Mouse (Mus musculus) urinary bladder, postnatal 0 days (tissue): ENCODE measurements around the gene Cdh5. TPM values are rescaled to one million over a fixed set of nuclear protein-coding genes. Genes with fewer than 3 reads are reported as not detected.

ENCODE experiments used
- polyA plus RNA-seq: library from polyadenylated mRNA; unstranded; fragments of >200 nt; fragmentation: Nextera tagmentation; extraction: Ambion mirVana; gene quantifications from 2 replicates; pipeline ENCODE4 v1.2.1, GENCODE M21; 2015

The Cdh5 gene
- 13.7 and 14.1 TPM in 2 replicates for polyA plus RNA-seq

GRCm38 (mm10) chr8:104101415-104101814, at the start of gene Cdh5:
Gene Cdh5 (plus strand): TSS chr8:104101625.

DNA sequence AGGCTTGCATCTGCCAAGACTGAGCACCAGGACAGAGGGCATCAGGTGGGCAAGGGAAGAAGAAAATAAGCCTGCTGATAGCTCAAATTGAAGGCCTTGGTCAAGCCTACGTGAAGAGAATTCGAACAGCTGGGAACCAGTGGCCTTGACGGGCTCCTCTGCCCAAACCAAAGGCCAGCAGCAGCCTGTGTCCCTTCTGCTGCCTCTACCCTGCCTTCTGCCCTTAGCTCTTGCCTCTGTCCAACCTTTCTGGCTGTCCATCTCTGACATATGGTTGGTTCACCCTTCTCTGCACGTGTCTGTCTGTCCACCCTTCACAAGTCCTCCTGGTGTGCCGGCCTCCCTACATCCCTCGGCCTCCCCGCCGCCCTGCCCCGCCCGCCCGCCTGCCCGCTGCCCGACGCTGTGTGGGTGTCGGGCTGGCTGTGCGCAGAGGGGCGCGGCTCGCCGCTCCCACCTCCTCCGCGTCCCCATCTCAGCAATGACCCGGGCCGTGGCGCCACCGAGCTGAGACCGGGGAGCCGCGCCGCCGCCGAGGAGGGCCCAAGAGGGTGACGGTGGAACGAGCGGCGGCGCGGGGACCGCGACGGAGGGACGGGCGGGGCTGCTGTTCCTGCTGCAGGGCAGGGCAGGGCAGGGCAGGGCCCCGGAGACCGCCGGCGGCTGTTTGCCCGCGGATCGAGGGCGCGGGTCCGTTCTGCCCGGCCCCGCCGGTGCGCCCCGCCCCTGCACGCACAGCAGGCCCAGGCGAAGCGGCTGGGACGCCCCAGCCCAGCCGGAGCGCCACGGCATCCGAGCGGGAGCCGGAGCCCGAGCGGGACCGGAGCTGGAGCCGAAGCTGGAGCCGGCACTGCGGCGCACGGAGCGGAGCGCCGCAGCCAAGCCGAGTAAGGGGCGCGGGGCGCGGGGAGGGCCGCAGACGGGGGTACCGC, 69.0 kb downstream of the Cdh5 start, which contains the start of gene Bean1:
TSS of gene Bean1 (plus strand) at position 325 of the 932 bp plus-strand sequence.

Other genes with a start within 250 kb of the Cdh5 start
- gene Bean1, start 68.8 kb downstream of the Cdh5 start, polyA plus RNA-seq: 4.9 and 7.0 TPM in 2 replicates
- gene Tk2, start 146.9 kb downstream of the Cdh5 start, polyA plus RNA-seq: 13.2 and 14.4 TPM in 2 replicates
- 46.4 and 49.0 TPM in 2 replicates for gene Cklf, start 149.2 kb downstream of the Cdh5 start, polyA plus RNA-seq
- gene Cmtm2a, start 191.6 kb downstream of the Cdh5 start, polyA plus RNA-seq: not detected in 2 replicates
- not detected in 2 replicates for gene Gm45711, start 208.5 kb downstream of the Cdh5 start, polyA plus RNA-seq
- not detected in 2 replicates for gene Cmtm1, start 208.5 kb downstream of the Cdh5 start, polyA plus RNA-seq
- not detected in 2 replicates for gene Gm11020, start 219.9 kb downstream of the Cdh5 start, polyA plus RNA-seq
- not detected in 2 replicates for gene Cmtm2b, start 220.6 kb downstream of the Cdh5 start, polyA plus RNA-seq
- 66.2 and 73.0 TPM in 2 replicates for gene Cmtm3, start 237.8 kb downstream of the Cdh5 start, polyA plus RNA-seq